Mouse (Mus musculus) stomach, embryonic 16.5 days (tissue): Measurements from ENCODE around the gene Cemip. TPM values are rescaled to one million over a fixed set of nuclear protein-coding genes. Genes with fewer than 3 reads are reported as not detected.
A peak's percentile ranks its signal among the peaks of the same experiment; 100 is the strongest.

Experiments
- ATAC-seq: fragments of 200-750 bp; cut with Nextera tagmentation; 2 replicates; pipeline ENCODE4 v1.8.0; 2017; ENCODE audit warnings: moderate number of reproducible peaks, moderate TSS enrichment; ENCODE audit not compliant: insufficient read depth, low FRiP score
- H3K27ac ChIP-seq: fragments of 300-500 bp; sonication (generic); 2 replicates; pipeline ENCODE4 v1.5.1; 2014; ENCODE audit warnings: low read length
- H3K27me3 ChIP-seq: fragments of 300-500 bp; sonication (generic); 2 replicates; pipeline ENCODE4 v1.6.1; 2014; ENCODE audit warnings: low read length, control low read depth, mixed read lengths; ENCODE audit not compliant: control insufficient read depth, insufficient read depth
- H3K36me3 ChIP-seq: fragments of 300-500 bp; sonication (generic); 2 replicates; pipeline ENCODE4 v1.6.1; 2014; ENCODE audit warnings: low read length; ENCODE audit not compliant: control insufficient read depth, insufficient read depth
- H3K4me1 ChIP-seq: fragments of 300-500 bp; sonication (generic); 2 replicates; pipeline ENCODE4 v1.6.1; 2014; ENCODE audit warnings: low read length, control low read depth, mixed read lengths; ENCODE audit not compliant: control insufficient read depth, insufficient read depth
- H3K4me2 ChIP-seq: fragments of 300-500 bp; sonication (generic); 2 replicates; pipeline ENCODE4 v1.6.1; 2014; ENCODE audit warnings: low read depth, low read length, mixed read lengths
- H3K4me3 ChIP-seq: fragments of 300-500 bp; sonication (generic); replicated peaks from 2 replicates; pipeline ENCODE4 v1.5.1; 2014; ENCODE audit warnings: mild to moderate bottlenecking, low read length
- H3K9ac ChIP-seq: fragments of 300-500 bp; sonication (generic); 2 replicates; pipeline ENCODE4 v1.6.1; 2014; ENCODE audit warnings: low read length
- H3K9me3 ChIP-seq: fragments of 300-500 bp; sonication (generic); replicated peaks from 2 replicates; pipeline ENCODE4 v1.6.1; 2016; ENCODE audit warnings: low read length, control low read depth; ENCODE audit not compliant: control insufficient read depth
- WGBS: fragments of 180-500 bp; shearing (Covaris S2); extraction: QIAGEN DNeasy Blood & Tissue Kit; methylation state at CpG from one replicate; pipeline ENCODE4 v1.1.7; 2014; 5-methylcytosine and 5-hydroxymethylcytosine counted together
- polyA plus RNA-seq: library from polyadenylated mRNA; unstranded; fragments of >200 nt; fragmentation: Nextera tagmentation; extraction: Ambion mirVana; gene quantifications from 2 replicates; pipeline ENCODE4 v1.2.1, GENCODE M21; 2015

Cemip gene
- polyA plus RNA-seq, 1 experiment from 2014 or later = 0.50 TPM

- Histone ChIP-seq H3K9me3 (no peaks in the 10 kb centered on the region), H3K4me3 (no peak overlapping the region), H3K4me1 (peaks cover 57% of the 10 kb centered on the region), H3K27ac (peak overlapping the region; percentile 52; the same call in 1 of the 2 replicates), H3K27me3 (no peaks in the 10 kb centered on the region), H3K36me3 (no peaks in the 10 kb centered on the region), H3K9ac (no peak overlapping the region; the same call in 1 of the 2 replicates), H3K4me2 (no peak overlapping the region)
- 54% methylated on average over 12 of the region's 12 CpGs for WGBS
- ATAC-seq = no peak
Measured at GRCm38 (mm10) chr7:84119216-84120105, 33.2 kb upstream of the Cemip start.

GRCm38 (mm10) chr7:84117543-84118122 lies 31.3 kb upstream of the Cemip start:
- H3K9me3 ChIP-seq = no peaks in the 10 kb centered on the region
- H3K4me3 ChIP-seq = no peak overlapping the region
- H3K9ac ChIP-seq = no peak overlapping the region
- H3K4me1 ChIP-seq = peaks cover 55% of the 10 kb centered on the region
- no peaks in the 10 kb centered on the region for H3K36me3 ChIP-seq
- 65% methylated on average over 6 of the region's 6 CpGs for WGBS
- H3K27ac ChIP-seq = 0 out of 2 replicates have a peak overlapping the region, but pooled peaks have one; percentile 21
- ATAC-seq = peak; percentile 47; the same call in 1 of the 2 replicates
- no peak overlapping the region for H3K4me2 ChIP-seq
- H3K27me3 ChIP-seq = no peaks in the 10 kb centered on the region

GRCm38 (mm10) chr7:84116621-84117542 lies 30.6 kb upstream of the Cemip start:
- ATAC-seq = no peak
- 35% methylated on average over 7 of the region's 7 CpGs for WGBS
- H3K36me3 ChIP-seq = no peaks in the 10 kb centered on the region
- H3K27me3 ChIP-seq = no peaks in the 10 kb centered on the region
- no peak overlapping the region for H3K4me2 ChIP-seq
- no peak overlapping the region for H3K4me3 ChIP-seq
- peak overlapping the region; percentile 7; the same call in 1 of the 2 replicates for H3K27ac ChIP-seq
- H3K9me3 ChIP-seq = no peaks in the 10 kb centered on the region
- peaks cover 55% of the 10 kb centered on the region for H3K4me1 ChIP-seq
- H3K9ac ChIP-seq = no peak overlapping the region

GRCm38 (mm10) chr7:84115385-84115784 lies 29.1 kb upstream of the Cemip start:
- no peaks in the 10 kb centered on the region for H3K9me3 ChIP-seq
- WGBS = 66% methylated on average over 2 of the region's 2 CpGs
- H3K27ac ChIP-seq = no peak overlapping the region
- no peak for ATAC-seq
- no peaks in the 10 kb centered on the region for H3K27me3 ChIP-seq
- no peak overlapping the region for H3K4me2 ChIP-seq
- no peaks in the 10 kb centered on the region for H3K36me3 ChIP-seq
- H3K4me1 ChIP-seq = peaks cover 46% of the 10 kb centered on the region
- no peak overlapping the region for H3K4me3 ChIP-seq
- H3K9ac ChIP-seq = no peak overlapping the region

- no peak overlapping the region for H3K4me3 ChIP-seq
Measured at GRCm38 (mm10) chr7:84114775-84115174, 28.5 kb upstream of the Cemip start.

DNA sequence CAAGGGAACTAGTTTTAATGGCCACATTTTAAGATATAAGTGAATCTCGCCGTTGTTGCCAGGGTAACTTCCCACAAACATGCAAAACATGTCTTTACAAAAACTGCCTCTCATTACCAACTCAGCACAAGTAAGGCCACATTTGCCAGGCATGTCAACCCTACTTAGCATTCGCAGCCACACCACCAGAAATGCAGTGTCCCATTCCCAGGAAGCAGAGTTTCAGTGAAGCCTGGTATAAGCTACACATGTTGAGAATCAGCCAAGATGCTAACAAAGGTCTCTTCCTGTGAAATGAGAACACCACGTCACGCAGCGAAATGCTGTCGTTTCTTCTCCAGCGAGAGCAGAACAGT lies 26.7 kb upstream of the Cemip start:
- H3K4me3 ChIP-seq = no peak overlapping the region
- no peak overlapping the region for H3K9ac ChIP-seq
- H3K27me3 ChIP-seq = no peaks in the 10 kb centered on the region
- peaks cover 27% of the 10 kb centered on the region for H3K4me1 ChIP-seq
- ATAC-seq = no peak
- 0 out of 2 replicates have a peak, but pooled peaks cover 4% of the 10 kb centered on the region for H3K36me3 ChIP-seq
- no peak overlapping the region for H3K27ac ChIP-seq
- WGBS = 84% methylated on average over 8 of the region's 8 CpGs
- no peaks in the 10 kb centered on the region for H3K9me3 ChIP-seq
- H3K4me2 ChIP-seq = no peak overlapping the region

More at GRCm38 (mm10) chr7:84114775-84115174, 28.5 kb upstream of the Cemip start:
- peaks cover 40% of the 10 kb centered on the region for H3K4me1 ChIP-seq
- 76% methylated on average over 3 of the region's 3 CpGs for WGBS
- H3K9me3 ChIP-seq = no peaks in the 10 kb centered on the region
- no peak overlapping the region for H3K4me2 ChIP-seq
- H3K27ac ChIP-seq = no peak overlapping the region
- no peaks in the 10 kb centered on the region for H3K27me3 ChIP-seq
- H3K36me3 ChIP-seq = no peaks in the 10 kb centered on the region
- ATAC-seq = no peak
- no peak overlapping the region for H3K9ac ChIP-seq

GRCm38 (mm10) chr7:84112351-84113034 lies 26.2 kb upstream of the Cemip start:
- Histone ChIP-seq H3K4me3 (no peak overlapping the region), H3K36me3 (0 out of 2 replicates have a peak, but pooled peaks cover 4% of the 10 kb centered on the region), H3K9ac (no peak overlapping the region), H3K9me3 (no peaks in the 10 kb centered on the region), H3K4me2 (no peak overlapping the region), H3K27me3 (no peaks in the 10 kb centered on the region), H3K4me1 (peaks cover 23% of the 10 kb centered on the region), H3K27ac (no peak overlapping the region; the same call in 1 of the 2 replicates)
- WGBS = 62% methylated on average over 6 of the region's 6 CpGs
- ATAC-seq = no peak

GRCm38 (mm10) chr7:84111716-84112350 lies 25.5 kb upstream of the Cemip start:
- no peak for ATAC-seq
- no peak overlapping the region for H3K4me2 ChIP-seq
- no peak overlapping the region for H3K9ac ChIP-seq
- H3K4me1 ChIP-seq = peaks cover 19% of the 10 kb centered on the region
- no peak overlapping the region for H3K4me3 ChIP-seq
- WGBS = 45% methylated on average over 10 of the region's 10 CpGs
- H3K9me3 ChIP-seq = no peaks in the 10 kb centered on the region
- H3K27me3 ChIP-seq = no peaks in the 10 kb centered on the region
- no peak overlapping the region; the same call in 1 of the 2 replicates for H3K27ac ChIP-seq
- H3K36me3 ChIP-seq = 0 out of 2 replicates have a peak, but pooled peaks cover 4% of the 10 kb centered on the region
